Mouse (Mus musculus) kidney, adult 10 weeks (tissue): ENCODE data around the gene Gm21518. TPM values are rescaled to one million over a fixed set of nuclear protein-coding genes. Genes with fewer than 3 reads are reported as not detected.

ENCODE experiments used
- polyA plus RNA-seq: library from polyadenylated mRNA; stranded (reverse); fragments of 350-450 nt; fragmentation: Illumina TruSeq; extraction: RNeasy Lipid Tissue Mini Kit (QIAGEN cat#74804); gene quantifications from one replicate; pipeline ENCODE4 v1.2.3, GENCODE M21; 2014; ENCODE audit warnings: low read depth, low replicate concordance

Gm21518 gene
- polyA plus RNA-seq, result not detected

DNA sequence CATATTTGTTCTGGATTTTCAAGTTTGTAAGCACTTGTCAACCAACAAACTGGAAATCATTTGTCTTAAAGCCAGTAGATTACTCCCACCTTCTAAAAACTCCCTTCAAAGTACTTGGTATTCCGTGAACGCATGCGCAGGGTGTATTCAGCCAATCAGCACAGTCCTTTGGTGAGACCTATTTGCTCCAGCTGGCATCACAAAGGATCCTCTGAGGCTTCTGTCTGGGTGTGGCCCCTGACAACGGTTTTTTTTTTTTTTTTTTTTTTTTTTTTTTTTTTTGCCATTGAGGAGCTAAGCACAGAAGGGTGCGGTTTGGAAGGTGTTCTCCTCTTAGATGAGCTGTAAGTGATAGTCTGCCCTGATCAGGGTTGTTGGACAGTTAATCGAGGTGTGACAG is at the start of gene Gm21518:
Gene Gm21518, plus strand, starts transcription at position 301 of the 400 bp plus-strand sequence.

